Mouse (Mus musculus) testis, adult 2 months (tissue): ENCODE measurements around the gene Ablim1.

Source experiments
- CTCF ChIP-seq: fragments of 200-500 bp; IDR thresholded peaks from 2 replicates; pipeline ENCODE4 v1.5.1; 2012; ENCODE audit warnings: low read depth, mild to moderate bottlenecking, inconsistent platforms, low read length, moderate library complexity; ENCODE audit not compliant: control insufficient read depth, insufficient read depth, insufficient replicate concordance
- POLR2A ChIP-seq: fragments of 200-500 bp; IDR thresholded peaks from 2 replicates; pipeline ENCODE4 v1.6.1; 2012; ENCODE audit warnings: low read depth, mild to moderate bottlenecking, inconsistent platforms, low read length, moderate library complexity; ENCODE audit not compliant: control insufficient read depth

GRCm38 (mm10) chr19:57009653-57010052, 305.1 kb downstream of the Ablim1 start:
- TF ChIP-seq POLR2A (no peak), CTCF (no peak)
